Mouse (Mus musculus) liver, postnatal 0 days (tissue): Measurements from ENCODE around the gene Col6a6. TPM values are rescaled to one million over a fixed set of nuclear protein-coding genes. Genes with fewer than 3 reads are reported as not detected.

Experiments
- ATAC-seq: fragments of 200-750 bp; cut with Nextera tagmentation; 2 replicates; pipeline ENCODE4 v1.8.0; 2017; ENCODE audit warnings: mild to moderate bottlenecking, moderate library complexity
- DNase-seq: peaks from one replicate; pipeline ENCODE4 v3.0.0-alpha.2; 2016
- H3K27ac ChIP-seq: fragments of 300-500 bp; sonication (generic); 2 replicates; pipeline ENCODE4 v1.5.1; 2014; ENCODE audit warnings: antibody characterized with exemption, moderate library complexity, mild to moderate bottlenecking, low read depth
- H3K27me3 ChIP-seq: fragments of 300-500 bp; sonication (generic); 2 replicates; pipeline ENCODE4 v1.6.1; 2014; ENCODE audit warnings: low read length, control low read depth, mixed read lengths; ENCODE audit not compliant: insufficient read depth
- H3K36me3 ChIP-seq: fragments of 300-500 bp; sonication (generic); replicated peaks from 2 replicates; pipeline ENCODE4 v1.6.1; 2014; ENCODE audit warnings: mild to moderate bottlenecking, control low read depth, low read length, moderate library complexity, mixed read lengths; ENCODE audit not compliant: insufficient read depth
- H3K4me1 ChIP-seq: fragments of 300-500 bp; sonication (generic); 2 replicates; pipeline ENCODE4 v1.6.1; 2014; ENCODE audit warnings: antibody characterized with exemption, mild to moderate bottlenecking, control low read depth; ENCODE audit not compliant: insufficient read depth
- H3K4me2 ChIP-seq: fragments of 300-500 bp; sonication (generic); 2 replicates; pipeline ENCODE4 v1.6.1; 2014; ENCODE audit warnings: low read depth, mild to moderate bottlenecking, low read length, moderate library complexity, mixed read lengths
- H3K4me3 ChIP-seq: fragments of 300-500 bp; sonication (generic); 2 replicates; pipeline ENCODE4 v1.5.1; 2014; ENCODE audit warnings: low read depth, low read length
- H3K9ac ChIP-seq: fragments of 300-500 bp; sonication (generic); replicated peaks from 2 replicates; pipeline ENCODE4 v1.6.1; 2014; ENCODE audit warnings: mild to moderate bottlenecking, moderate library complexity
- H3K9me3 ChIP-seq: fragments of 300-500 bp; sonication (generic); 2 replicates; pipeline ENCODE4 v1.6.1; 2016; ENCODE audit warnings: mild to moderate bottlenecking, control low read depth, low read length, mixed read lengths
- CTCF ChIP-seq: sonication (generic); IDR thresholded peaks from 2 replicates; pipeline ENCODE4 v1.5.1; 2016; ENCODE audit warnings: antibody characterized with exemption, low read depth
- EP300 ChIP-seq: IDR thresholded peaks from 2 replicates; pipeline ENCODE4 v1.6.1; 2016; ENCODE audit warnings: antibody characterized with exemption, low read depth, mild to moderate bottlenecking
- WGBS: fragments of 180-500 bp; shearing (Covaris S2); extraction: QIAGEN DNeasy Blood & Tissue Kit; methylation state at CpG from one replicate; pipeline ENCODE4 v1.1.7; 2014; ENCODE audit not compliant: insufficient replicate concordance; 5-methylcytosine and 5-hydroxymethylcytosine counted together
- polyA plus RNA-seq: library from polyadenylated mRNA; unstranded; fragments of >200 nt; fragmentation: Nextera tagmentation; extraction: Ambion mirVana; gene quantifications from 2 replicates; pipeline ENCODE4 v1.2.1, GENCODE M21; 2015

Gene Col6a6
- polyA plus RNA-seq, 1 experiment from 2014 or later, result 0.14 TPM

DNA sequence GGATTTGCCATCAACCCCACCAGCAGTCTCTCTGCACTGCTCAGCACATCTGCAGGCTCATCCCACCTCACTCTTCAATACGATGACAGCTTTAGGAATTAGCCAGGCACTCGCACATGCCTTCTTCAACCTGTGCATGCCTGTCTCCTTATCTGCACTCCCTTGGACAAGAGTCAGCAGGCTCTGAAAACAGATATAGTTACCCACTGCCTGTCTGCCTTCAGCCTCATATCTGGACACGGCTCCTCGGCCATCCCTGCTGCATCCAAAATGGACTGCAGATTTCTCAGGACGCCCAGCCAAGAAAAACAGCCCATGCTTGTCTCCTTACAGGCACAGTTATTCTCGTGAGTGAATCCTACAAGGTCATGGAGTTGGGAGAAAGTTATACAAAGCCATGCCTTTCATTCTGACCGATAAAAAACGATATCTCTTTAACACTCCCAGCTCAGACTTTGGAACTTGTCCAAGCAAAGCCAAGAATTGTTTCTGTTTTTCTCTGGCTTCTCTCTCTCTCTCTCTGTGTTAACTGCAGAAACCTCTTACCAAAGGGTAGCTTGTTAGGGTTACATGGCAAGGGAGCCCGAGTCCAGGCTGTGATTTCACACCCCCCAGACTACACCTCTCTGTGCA is 130.1 kb downstream of the Col6a6 start:
- Histone ChIP-seq H3K4me2 (no peak overlapping the region), H3K27me3 (no peaks in the 10 kb centered on the region), H3K36me3 (no peaks in the 10 kb centered on the region), H3K4me3 (no peak overlapping the region), H3K4me1 (no peaks in the 10 kb centered on the region), H3K9me3 (no peaks in the 10 kb centered on the region), H3K9ac (no peak overlapping the region), H3K27ac (no peak overlapping the region)
- DNase-seq, result no peak
- no peak for ATAC-seq
- TF ChIP-seq EP300 (no peak), CTCF (no peak)
- 63% methylated on average over 9 of the region's 9 CpGs for WGBS

DNA sequence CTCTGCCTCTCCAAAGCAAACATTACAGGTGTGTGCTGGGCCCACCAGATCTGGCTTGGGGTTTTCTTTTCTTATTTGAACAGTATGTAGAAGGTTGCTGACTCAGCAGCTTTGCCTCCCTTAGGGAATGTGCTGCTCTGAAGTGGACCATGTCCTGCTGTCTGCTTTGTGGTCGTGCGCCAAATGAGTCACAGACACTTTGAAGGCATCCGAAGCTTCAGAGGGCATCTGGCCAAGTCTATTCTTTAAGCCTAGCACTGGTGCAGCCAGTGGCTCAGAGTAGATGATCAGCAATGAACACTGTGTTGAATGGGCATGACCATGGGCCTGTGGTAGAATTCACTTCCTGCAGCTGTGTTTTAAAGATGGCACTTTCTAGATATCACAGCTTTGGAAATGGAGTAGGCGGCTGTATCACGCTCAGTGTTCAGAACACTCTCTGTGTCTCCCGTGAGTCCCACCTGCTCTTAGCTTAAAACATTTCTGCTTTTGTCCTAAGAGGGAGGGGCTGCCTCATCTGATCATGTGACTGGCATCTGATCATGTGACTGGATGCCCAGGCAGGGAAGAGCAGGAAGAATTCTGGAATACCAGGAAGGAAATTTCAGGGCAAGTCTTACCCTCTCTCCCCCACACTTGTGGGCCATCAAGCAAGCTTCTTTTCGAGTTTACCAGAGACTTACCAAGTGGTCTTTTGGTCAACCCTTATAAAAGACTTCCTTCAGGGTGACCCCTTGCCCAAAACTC is 131.0 kb downstream of the Col6a6 start:
- DNase-seq, result no peak
- H3K4me3 ChIP-seq, result no peak overlapping the region

GRCm38 (mm10) chr9:105693854-105694253 is 134.1 kb downstream of the Col6a6 start:
- TF ChIP-seq CTCF (peak; percentile 81), EP300 (no peak)
- DNase-seq (peak; percentile 84), ATAC-seq (peak; percentile 29; the same call in 1 of the 2 replicates)
- Histone ChIP-seq H3K9me3 (no peaks in the 10 kb centered on the region), H3K4me3 (no peak overlapping the region), H3K36me3 (no peaks in the 10 kb centered on the region), H3K4me1 (no peaks in the 10 kb centered on the region), H3K4me2 (no peak overlapping the region), H3K9ac (no peak overlapping the region), H3K27ac (no peak overlapping the region), H3K27me3 (no peaks in the 10 kb centered on the region)
- 5% methylated on average over 5 of the region's 5 CpGs for WGBS

More for the DNA sequence above, 131.0 kb downstream of the Col6a6 start:
- WGBS, result 74% methylated on average over 7 of the region's 7 CpGs
- no peak for ATAC-seq
- Histone ChIP-seq H3K27me3 (no peaks in the 10 kb centered on the region), H3K9me3 (no peaks in the 10 kb centered on the region), H3K36me3 (no peaks in the 10 kb centered on the region), H3K27ac (no peak overlapping the region), H3K4me1 (no peaks in the 10 kb centered on the region), H3K9ac (no peak overlapping the region), H3K4me2 (no peak overlapping the region)
- TF ChIP-seq EP300, result no peak
- no peak for TF ChIP-seq CTCF

- TF ChIP-seq EP300, result no peak
- TF ChIP-seq CTCF, result no peak
- Histone ChIP-seq H3K27ac (no peak overlapping the region), H3K4me1 (no peaks in the 10 kb centered on the region), H3K36me3 (no peaks in the 10 kb centered on the region), H3K4me2 (no peak overlapping the region), H3K9ac (no peak overlapping the region), H3K27me3 (no peaks in the 10 kb centered on the region), H3K9me3 (no peaks in the 10 kb centered on the region), H3K4me3 (no peak overlapping the region)
- WGBS, result 81% methylated on average over 9 of the region's 9 CpGs
- DNase-seq (no peak), ATAC-seq (no peak)
Observed at GRCm38 (mm10) chr9:105693056-105693455, 134.9 kb downstream of the Col6a6 start.

DNA sequence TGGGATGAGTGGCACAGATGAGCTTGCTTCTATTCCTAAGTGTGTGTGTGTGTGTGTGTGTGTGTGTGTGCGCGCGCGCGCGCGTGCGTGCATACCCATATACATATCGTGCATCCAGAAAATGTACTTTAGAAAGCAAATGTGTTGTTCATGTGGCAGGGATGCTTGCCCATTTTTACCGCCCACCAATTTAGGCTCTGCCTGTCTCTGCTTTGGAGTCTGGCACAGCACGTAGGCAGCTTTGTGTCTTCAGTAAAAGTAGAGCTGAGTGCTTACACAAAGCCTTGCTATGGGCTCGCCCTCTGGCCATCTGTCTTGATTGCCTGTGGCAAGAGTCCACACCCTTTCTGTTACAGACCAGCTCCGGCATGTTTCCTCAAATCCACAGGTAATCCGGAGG is 135.5 kb downstream of the Col6a6 start:
- Histone ChIP-seq H3K9me3 (no peaks in the 10 kb centered on the region), H3K4me3 (no peak overlapping the region), H3K27me3 (no peaks in the 10 kb centered on the region), H3K9ac (no peak overlapping the region), H3K4me2 (no peak overlapping the region), H3K27ac (no peak overlapping the region), H3K36me3 (peaks cover 4% of the 10 kb centered on the region; the same call in 1 of the 2 replicates), H3K4me1 (no peaks in the 10 kb centered on the region)
- 93% methylated on average over 14 of the region's 14 CpGs for WGBS
- DNase-seq, result no peak
- TF ChIP-seq CTCF, result no peak
- TF ChIP-seq EP300, result no peak
- ATAC-seq, result no peak

GRCm38 (mm10) chr9:105689485-105689884 is 138.5 kb downstream of the Col6a6 start:
- TF ChIP-seq CTCF (no peak), EP300 (no peak)
- H3K27me3 ChIP-seq, result no peaks in the 10 kb centered on the region
- DNase-seq (no peak), ATAC-seq (no peak)
- H3K4me3 ChIP-seq, result no peak overlapping the region
- no peaks in the 10 kb centered on the region for H3K9me3 ChIP-seq
- 75% methylated on average over 7 of the region's 7 CpGs for WGBS
- H3K4me2 ChIP-seq, result no peak overlapping the region
- H3K4me1 ChIP-seq, result no peaks in the 10 kb centered on the region
- H3K27ac ChIP-seq, result no peak overlapping the region
- H3K36me3 ChIP-seq, result peaks cover 25% of the 10 kb centered on the region
- no peak overlapping the region for H3K9ac ChIP-seq
